Mouse (Mus musculus) ES-E14 (cell line): ENCODE measurements at regions not wholly inside any gene's neighbourhood (a gene's known extent, or its start where the extent isn't known, plus 50 kb on each side); places are given as distances from the start of the nearest gene placed in this dataset.

ENCODE experiments used
- CHD2 ChIP-seq: IDR thresholded peaks from 2 replicates; pipeline ENCODE4 v1.6.1; 2014; ENCODE audit warnings: mild to moderate bottlenecking, low read depth, low read length, inconsistent platforms
- MAFK ChIP-seq: IDR thresholded peaks from 2 replicates; pipeline ENCODE4 v1.6.1; 2014; ENCODE audit warnings: mild to moderate bottlenecking, low read depth, low read length, inconsistent platforms; ENCODE audit not compliant: insufficient read depth
- ZC3H11A ChIP-seq: IDR thresholded peaks from 2 replicates; pipeline ENCODE4 v1.6.1; 2012; ENCODE audit warnings: low read depth, mild to moderate bottlenecking, inconsistent platforms, low read length, borderline replicate concordance

GRCm38 (mm10) chr4:95194621-95195455, 142.8 kb upstream of the Jun start:
- no peak for TF ChIP-seq CHD2
- TF ChIP-seq MAFK: no peak
- TF ChIP-seq ZC3H11A: no peak
